Mouse (Mus musculus): ENCODE data around the gene Gm6169.

DNA sequence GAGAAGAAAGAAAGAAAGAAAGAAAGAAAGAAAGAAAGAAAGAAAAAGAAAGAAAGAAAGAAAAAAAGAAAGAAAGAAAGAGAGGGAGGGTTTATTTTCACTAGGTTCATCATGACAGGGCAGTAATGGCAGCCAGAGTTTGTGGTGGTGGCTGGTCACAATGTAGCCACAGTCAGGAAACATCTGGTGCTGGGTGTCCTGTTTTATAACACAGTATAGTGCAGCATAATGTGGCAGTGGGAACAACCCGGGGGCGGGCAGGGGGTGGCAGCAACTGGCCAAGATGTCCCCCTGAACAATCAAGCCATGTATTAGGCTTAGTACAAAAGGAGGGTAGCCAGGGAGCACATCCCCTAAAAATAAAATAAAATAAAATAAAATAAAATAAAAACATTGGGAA is 35.6 kb downstream of the Gm6169 start:
- no peak for TF ChIP-seq EP300 (IDR thresholded peaks at IDR 0.05; ENCODE audit: low read depth)
- TF ChIP-seq CTCF (IDR thresholded peaks at IDR 0.05; ENCODE audit: low read depth), result no peak
